Mouse (Mus musculus) brown adipose tissue, adult 24 weeks (tissue): ENCODE data around the gene Hoxa4. TPM values are rescaled to one million over a fixed set of nuclear protein-coding genes. Genes with fewer than 3 reads are reported as not detected.
A peak's percentile ranks its signal among the peaks of the same experiment; 100 is the strongest.

ENCODE experiments used
- H3K27ac ChIP-seq: fragments of 200-500 bp; replicated peaks from 2 replicates; pipeline ENCODE4 v1.5.1; 2012; ENCODE audit warnings: low read depth, mild to moderate bottlenecking, low read length
- H3K4me1 ChIP-seq: fragments of 200-500 bp; 2 replicates; pipeline ENCODE4 v1.6.1; 2012; ENCODE audit warnings: low read length, mixed read lengths; ENCODE audit not compliant: control insufficient read depth, insufficient read depth, insufficient read length
- H3K4me3 ChIP-seq: fragments of 200-500 bp; 2 replicates; pipeline ENCODE4 v1.5.1; 2012; ENCODE audit warnings: low read depth, mild to moderate bottlenecking, low read length, moderate library complexity; ENCODE audit not compliant: insufficient read depth
- polyA plus RNA-seq: library from polyadenylated mRNA; stranded (reverse); fragments of >200 nt; gene quantifications from 2 replicates; pipeline ENCODE4 v1.2.4, GENCODE M21; 2012; ENCODE audit not compliant: missing spikeins, insufficient read depth, insufficient read length

Gene Hoxa4
- polyA plus RNA-seq, 1 experiment, result 26.4 TPM

DNA sequence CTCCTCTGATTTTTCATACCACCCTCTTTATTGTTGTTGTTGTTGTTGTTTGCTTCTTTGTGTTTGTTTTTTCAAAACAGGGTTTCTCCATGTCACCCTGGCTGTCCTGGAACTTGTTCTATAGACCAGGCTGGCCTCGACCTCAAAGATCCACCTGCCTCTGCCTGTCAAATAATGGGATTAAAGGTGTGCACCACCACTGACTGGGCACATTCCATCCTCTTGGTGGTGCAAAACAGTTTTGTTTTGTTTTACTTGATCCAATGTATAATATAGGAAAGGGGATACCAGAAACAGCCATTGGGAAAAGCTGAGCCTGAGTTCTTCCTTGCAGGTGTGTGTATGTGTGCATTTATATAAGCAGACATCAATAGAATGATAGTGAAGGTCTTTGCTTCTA lies 5.1 kb downstream of the Hoxa4 start:
- no peak overlapping the region for H3K4me3 ChIP-seq
- H3K4me1 ChIP-seq, result peaks cover 24% of the 10 kb centered on the region
- no peak overlapping the region for H3K27ac ChIP-seq

DNA sequence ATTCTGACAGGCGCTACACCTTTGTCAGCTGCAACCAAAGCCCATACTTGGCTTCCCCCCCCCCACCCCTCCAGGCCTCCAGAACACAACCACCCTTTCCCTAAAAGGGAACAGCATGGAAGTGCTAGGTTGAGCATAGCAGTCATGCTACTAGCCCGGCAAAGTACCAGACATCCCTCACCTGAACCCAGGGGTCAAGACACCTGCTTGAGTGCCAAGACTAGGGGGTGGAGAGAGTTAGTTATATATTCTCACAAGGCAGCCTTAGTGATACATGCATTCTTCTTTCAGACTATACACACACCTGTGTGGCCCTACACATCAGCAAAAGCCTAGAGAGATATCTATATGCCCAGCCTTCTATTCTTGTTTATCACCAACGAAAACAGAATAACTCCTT lies 5.7 kb downstream of the Hoxa4 start:
- 0 out of 2 replicates have a peak overlapping the region, but pooled peaks have one; percentile 16 for H3K27ac ChIP-seq

DNA sequence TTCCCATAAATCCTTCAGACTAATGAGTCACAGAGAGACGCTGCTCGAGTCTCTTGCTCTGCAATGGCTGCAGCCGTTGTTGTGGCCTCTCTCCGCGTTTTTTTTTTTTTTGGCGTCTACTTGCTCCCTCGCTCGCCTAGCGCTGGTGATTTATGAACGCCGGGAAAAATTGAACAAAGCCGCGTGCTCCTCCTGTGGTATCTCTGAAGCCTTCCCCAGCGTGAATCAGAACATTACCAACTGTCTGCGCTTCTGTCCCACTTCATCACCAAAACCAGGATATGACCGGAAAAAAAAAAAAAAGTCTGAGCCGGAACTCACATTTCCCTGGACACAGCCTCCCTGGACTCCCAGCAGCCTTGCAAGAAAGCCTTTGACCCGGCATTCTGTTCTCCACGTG lies 6.3 kb downstream of the Hoxa4 start:
- peak overlapping the region; percentile 16 for H3K27ac ChIP-seq
- peak overlapping the region; percentile 51 for H3K4me3 ChIP-seq
- peaks cover 29% of the 10 kb centered on the region for H3K4me1 ChIP-seq

More for the DNA sequence above, 5.7 kb downstream of the Hoxa4 start:
- peaks cover 28% of the 10 kb centered on the region for H3K4me1 ChIP-seq
- H3K4me3 ChIP-seq, result no peak overlapping the region

DNA sequence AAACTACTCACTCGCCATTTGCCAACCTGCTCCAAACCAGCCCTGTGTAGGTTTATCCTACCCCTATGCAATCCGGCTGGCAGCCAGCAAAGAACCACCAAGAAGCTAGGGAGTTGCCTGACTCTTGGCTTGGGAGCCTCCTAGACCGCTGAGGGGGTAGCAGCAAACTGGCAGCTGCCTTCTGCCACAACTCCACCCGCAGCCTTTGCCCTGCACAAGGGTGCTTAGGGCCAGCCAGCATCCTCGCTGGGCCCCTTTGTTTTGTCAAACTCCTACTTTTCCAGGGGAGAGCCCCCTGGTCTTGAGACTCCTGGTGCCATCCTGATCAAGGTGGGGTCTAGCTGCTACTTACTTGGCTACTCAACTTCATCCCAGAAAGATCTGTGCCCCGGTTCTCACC lies 6.9 kb downstream of the Hoxa4 start:
- Histone ChIP-seq H3K27ac (no peak overlapping the region), H3K4me3 (no peak overlapping the region), H3K4me1 (peaks cover 25% of the 10 kb centered on the region)

DNA sequence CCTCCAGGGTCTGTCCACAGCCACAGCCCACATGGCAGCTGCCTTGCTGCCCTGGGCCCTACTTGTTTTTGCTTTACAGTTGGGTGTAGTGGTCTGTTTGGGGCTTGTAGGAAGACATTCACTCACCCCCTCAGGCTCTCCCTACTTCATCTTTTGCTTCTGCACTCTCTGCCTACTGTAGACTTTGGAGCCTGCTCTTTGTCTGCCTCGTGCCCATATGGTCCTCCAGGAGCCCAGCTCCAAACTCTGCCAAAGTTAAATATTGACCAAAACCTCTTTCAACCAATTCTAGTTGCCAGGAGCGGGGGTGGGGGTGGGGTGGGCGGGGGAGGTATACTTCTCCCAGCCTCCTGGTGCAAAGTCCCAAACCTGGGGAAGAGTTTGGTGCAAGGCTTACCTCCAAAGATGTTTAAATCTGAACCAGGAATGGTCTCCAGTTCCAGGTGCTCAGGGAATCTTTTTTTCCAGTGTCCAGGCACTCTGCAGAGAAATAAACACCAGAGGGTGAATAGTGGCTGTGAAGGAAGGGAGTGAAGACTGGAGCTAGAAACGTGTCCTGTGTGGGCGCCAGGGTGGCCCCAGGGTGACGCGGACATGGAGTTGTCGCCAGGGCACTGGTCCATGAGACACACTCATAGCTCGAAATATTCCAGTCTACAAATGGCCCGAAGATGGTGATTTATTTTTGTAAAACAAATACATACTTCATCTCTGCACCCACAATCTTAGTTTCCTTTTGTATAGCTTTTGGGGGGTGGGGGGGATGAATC lies 8.1 kb downstream of the Hoxa4 start:
- H3K27ac ChIP-seq, result no peak overlapping the region; the same call in 1 of the 2 replicates
- H3K4me3 ChIP-seq, result peak overlapping the region; percentile 23; the same call in 1 of the 2 replicates
- H3K4me1 ChIP-seq, result peaks cover 28% of the 10 kb centered on the region

DNA sequence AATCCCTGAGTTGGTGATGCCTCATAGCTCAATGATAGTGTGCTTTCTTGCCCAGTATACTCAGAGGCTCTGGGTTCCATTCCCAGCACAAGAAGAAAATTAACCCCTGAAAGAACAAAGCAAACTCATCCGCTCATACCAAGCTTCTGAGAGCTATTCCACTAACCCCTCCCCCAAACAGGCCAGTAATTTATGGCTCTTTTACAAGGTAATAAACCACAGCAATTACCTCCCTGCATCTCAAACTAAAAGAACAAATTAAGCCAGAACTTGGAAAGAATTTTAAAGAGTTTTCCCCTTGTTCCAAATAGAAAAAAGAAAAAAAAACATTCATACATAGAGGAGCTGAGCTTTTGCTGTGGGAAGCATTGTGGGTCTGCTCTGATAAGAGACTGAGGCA lies 8.8 kb downstream of the Hoxa4 start:
- Histone ChIP-seq H3K4me3 (peak overlapping the region; percentile 23; the same call in 1 of the 2 replicates), H3K27ac (no peak overlapping the region), H3K4me1 (peaks cover 30% of the 10 kb centered on the region)

DNA sequence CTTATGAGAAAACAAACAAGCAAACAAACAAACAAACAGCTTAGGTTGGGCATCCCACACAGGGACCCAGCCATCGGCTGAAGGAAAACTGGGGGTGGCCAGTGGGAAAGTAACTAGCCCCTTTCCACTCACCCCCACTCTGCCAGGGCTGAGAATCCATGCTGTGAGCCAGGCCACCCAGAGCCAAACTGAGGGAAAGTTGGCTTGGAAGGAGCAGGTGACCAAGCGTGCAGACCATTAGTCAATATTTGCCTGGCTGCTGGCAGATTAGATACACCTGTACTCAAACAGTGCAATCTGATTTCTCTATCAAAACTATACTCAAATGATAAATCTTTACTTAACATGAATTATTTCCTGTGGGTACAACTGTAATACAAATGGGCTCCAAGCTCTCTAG lies 9.5 kb downstream of the Hoxa4 start:
- Histone ChIP-seq H3K4me1 (peaks cover 31% of the 10 kb centered on the region), H3K27ac (no peak overlapping the region), H3K4me3 (no peak overlapping the region)

DNA sequence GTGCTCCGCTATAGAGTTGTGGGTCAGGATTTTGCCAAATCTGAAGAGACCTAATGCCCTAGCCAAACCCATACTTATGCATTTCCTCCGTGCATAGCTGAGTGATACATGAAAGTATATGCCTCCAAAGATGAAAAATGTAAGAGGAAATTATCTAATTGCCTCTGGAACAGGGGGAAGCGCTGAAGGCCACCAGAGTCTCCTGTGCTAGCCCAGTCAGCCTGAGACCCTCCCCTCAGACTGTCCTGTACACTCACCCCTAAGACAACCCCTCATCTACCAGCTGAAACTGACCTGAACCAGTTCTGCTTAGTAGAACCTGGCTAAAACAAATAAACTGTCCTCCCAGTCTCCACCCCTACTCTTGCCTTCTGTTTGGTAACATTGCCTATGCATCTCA lies 10.8 kb downstream of the Hoxa4 start:
- H3K27ac ChIP-seq, result peak overlapping the region; percentile 60
- H3K4me3 ChIP-seq, result peak overlapping the region; percentile 46
- H3K4me1 ChIP-seq, result peaks cover 30% of the 10 kb centered on the region

DNA sequence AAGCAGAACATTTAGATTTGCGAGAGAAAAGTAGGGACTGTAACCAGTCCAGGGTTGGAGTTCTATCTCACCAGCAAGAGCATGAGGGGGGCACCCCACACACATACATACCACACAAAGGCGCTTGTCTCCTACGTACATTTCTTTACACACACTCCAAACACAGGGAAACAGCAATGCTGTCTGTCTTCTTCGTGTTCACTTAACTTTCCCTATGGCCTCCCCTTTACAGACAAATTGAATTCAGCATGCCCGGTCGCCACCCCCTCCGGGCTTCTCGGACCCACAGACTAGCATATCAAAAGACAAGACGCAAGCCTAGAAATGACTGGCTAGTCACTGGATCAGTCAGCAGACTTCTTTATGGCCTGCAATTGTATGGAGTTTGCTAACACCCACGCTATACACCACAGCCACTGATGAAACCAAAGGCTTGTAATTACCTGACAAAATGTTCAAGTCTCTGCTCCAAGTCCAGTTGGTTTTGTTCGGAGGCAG lies 11.3 kb downstream of the Hoxa4 start:
- Histone ChIP-seq H3K27ac (peak overlapping the region; percentile 60), H3K4me1 (peaks cover 29% of the 10 kb centered on the region), H3K4me3 (peak overlapping the region; percentile 46)

DNA sequence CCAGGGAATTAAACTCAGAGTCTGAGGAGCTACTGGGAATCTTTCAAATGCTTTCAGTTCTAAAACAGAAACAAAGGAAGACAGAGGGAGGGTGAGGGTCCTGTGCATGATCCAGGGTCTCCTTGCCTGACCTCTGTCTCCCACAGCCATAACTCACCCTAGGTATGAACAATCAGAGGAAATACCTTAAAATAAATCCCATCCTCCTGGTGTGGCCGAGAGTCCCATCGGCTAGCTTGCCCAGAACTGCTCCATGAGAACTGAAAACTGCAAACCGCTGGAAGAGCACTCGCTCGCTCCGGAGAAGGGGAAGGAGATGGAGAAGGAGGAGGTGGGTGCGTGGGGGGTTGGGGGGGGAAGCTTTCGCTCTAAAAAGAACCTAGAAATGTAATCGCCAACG lies 11.9 kb downstream of the Hoxa4 start:
- H3K27ac ChIP-seq, result peak overlapping the region; percentile 89
- peaks cover 28% of the 10 kb centered on the region for H3K4me1 ChIP-seq
- H3K4me3 ChIP-seq, result peak overlapping the region; percentile 46

DNA sequence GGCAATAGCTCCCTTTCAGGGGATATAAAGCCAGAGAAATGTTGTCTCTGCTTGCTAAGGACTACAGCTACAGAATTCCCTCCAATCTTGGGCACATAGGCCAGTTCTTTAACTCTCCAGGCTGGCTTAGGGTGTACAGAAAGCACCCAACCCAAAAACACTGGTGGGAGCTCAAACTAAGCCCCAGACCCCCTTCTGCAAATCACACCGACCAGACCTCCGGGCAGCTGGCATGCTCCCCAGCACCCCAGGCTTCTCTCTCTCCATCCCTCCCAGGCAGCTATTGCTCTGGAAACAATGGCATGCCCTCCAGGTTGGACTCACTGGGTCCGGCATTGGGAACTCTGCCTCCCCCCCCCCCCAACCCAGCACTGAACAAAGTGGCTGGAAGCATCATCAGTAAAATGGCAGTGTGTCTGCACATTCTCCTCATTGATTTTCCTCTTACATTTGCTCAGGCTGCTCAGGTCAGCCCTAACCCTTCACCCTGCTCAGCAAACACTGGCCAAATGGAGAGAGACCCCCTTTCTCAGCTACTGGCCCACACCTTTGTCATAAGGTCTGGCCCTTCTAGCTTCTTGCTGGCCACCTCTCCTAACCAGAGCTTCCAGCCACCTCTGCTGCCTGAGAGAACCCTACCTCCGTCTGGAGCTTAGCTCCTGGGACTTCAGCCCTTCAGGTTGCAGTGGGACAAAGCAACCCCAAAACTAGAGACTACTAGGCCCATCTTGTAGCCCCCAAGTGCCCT lies 12.5 kb downstream of the Hoxa4 start:
- H3K4me3 ChIP-seq, result peak overlapping the region; percentile 46
- H3K4me1 ChIP-seq, result peaks cover 23% of the 10 kb centered on the region
- peak overlapping the region; percentile 89 for H3K27ac ChIP-seq

DNA sequence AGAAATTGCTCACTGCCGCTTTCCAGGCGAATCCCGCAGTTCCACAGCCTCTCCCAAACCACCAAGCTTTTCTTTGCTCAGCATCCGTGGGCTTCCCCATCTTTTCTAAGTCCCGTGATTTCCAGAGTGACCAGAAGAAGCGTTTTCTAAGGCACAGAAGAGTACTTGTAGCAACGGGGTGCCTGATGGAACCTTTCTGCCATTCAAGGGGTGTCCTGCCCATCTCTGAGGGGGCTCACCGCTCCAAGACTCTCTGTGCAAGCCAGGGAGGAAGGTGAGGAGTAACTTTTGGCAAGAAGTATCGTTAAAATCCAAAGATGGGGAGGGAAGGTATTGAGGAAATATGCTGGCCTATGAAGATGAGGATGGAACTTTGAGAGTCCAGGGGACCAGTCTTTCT lies 13.7 kb downstream of the Hoxa4 start:
- H3K27ac ChIP-seq, result peak overlapping the region; percentile 63
- peaks cover 19% of the 10 kb centered on the region for H3K4me1 ChIP-seq
- H3K4me3 ChIP-seq, result peak overlapping the region; percentile 59

DNA sequence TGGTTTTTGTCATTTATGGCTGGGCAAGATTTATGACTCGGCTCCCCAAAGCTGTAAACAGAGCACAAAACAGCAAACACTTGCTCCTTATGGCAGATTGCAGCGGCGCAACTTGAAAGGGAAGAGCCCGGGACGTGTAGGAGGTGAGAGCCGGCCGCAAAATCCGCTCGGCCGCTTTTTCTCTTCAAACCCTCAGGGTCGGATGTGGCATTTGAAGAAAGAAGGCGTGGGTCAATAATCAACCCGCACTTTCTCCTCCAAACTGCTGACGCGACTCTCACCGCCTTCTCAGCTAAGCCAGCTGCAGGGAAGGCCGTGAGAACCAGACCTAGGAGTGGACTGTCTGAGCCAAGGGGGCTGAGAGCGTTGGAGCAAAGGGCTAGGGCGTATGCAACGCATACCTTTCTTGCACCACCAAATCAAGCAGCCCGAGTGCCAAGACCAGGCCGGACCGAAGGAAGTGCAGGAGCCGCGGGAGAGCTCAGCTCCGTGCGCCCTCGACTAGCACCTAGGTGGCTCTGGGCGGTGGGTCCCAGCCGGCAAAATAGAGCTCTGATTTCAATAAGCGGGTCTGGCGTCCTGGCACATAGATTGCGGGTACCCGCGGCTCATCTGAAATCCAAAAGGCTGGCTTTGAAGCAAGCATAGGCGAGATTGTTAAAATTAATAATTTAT lies 14.4 kb downstream of the Hoxa4 start, which contains the start of gene 5730596B20Rik:
TSS of gene 5730596B20Rik (plus strand) at position 438 of the 675 bp plus-strand sequence.
- Histone ChIP-seq H3K4me3 (peak within 1 kb of the TSS; percentile 59), H3K27ac (peak within 1 kb of the TSS; percentile 63)

DNA sequence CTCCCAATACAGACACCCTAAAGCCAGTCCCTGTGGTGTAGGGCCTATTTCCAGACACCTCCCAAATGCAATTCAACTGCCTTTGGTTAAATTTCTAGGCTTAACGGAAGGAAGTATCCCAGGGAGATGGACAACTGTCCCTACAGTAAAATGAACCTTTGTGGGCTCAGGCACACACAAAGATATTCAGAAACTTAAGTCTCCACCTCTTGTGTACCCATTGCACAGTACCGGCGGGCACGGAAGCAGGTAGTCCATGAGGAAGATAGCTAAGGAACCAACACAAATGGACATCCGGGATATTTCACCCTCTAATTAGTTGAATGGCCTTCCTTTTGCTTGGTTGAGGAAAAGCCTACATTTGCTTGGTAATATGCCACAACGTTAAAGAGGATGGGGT lies 15.2 kb downstream of the Hoxa4 start:
- Histone ChIP-seq H3K4me3 (peak overlapping the region; percentile 59), H3K27ac (peak overlapping the region; percentile 63), H3K4me1 (peaks cover 23% of the 10 kb centered on the region)

More for the DNA sequence above, 14.4 kb downstream of the Hoxa4 start, which contains the start of gene 5730596B20Rik:
- H3K4me1 ChIP-seq, result peaks cover 21% of the 10 kb centered on the region

DNA sequence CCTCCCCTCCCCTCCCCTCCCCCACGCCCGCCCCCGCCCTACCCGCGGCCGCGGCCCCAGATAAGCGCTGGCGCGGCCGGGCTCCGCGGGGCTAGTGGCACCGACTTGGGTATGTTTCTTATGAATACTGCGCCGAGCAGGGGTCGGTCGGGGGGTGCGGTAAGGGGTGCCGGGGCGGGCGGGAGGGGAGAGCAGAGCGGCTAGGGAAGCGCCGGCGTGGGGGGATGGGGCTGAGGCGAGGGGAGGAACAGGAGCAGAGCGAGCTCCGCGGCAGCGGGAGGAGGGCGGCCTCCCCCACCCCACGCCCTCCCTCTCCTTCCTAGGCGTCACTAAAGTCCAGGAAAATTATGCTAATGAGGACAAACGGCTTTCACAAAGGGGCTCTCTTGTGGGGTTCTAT lies 15.7 kb downstream of the Hoxa4 start:
- Histone ChIP-seq H3K4me1 (peaks cover 24% of the 10 kb centered on the region), H3K4me3 (peak overlapping the region; percentile 86), H3K27ac (peak overlapping the region; percentile 63)
